Mouse (Mus musculus) retina, postnatal 1 day (tissue): Measurements from ENCODE around the gene Zfp738.
"Not testable (repeated sequence)": the region's sequence is repeated elsewhere in the genome, so short reads cannot be mapped to it uniquely, and the experiment has no call there.

ENCODE experiments used
- DNase-seq: peaks from one replicate; pipeline ENCODE4 v3.0.0-alpha.2; 2012

Gene Zfp738

GRCm38 (mm10) chr13:67686971-67687370, at the start of gene Zfp738:
TSS of gene Zfp738 (minus strand) at chr13:67687071.
- DNase-seq, result no peak

GRCm38 (mm10) chr13:67734391-67734790, 47.5 kb upstream of the Zfp738 start:
- not testable (repeated sequence) for DNase-seq

GRCm38 (mm10) chr13:67729441-67729840, 42.6 kb upstream of the Zfp738 start:
- DNase-seq, result peak; percentile 33

GRCm38 (mm10) chr13:67728641-67729318, 41.9 kb upstream of the Zfp738 start, which contains the start of gene Zfp65:
TSS of gene Zfp65 (minus strand) at chr13:67729173.
- DNase-seq, result peak; percentile 82

GRCm38 (mm10) chr13:67728106-67728505, 41.2 kb upstream of the Zfp738 start:
- DNase-seq, result peak; percentile 27

- DNase-seq, result peak; percentile 80
Measured at GRCm38 (mm10) chr13:67725331-67725730, 38.5 kb upstream of the Zfp738 start.

GRCm38 (mm10) chr13:67723848-67724479, 37.1 kb upstream of the Zfp738 start:
- DNase-seq, result peak; percentile 96

- not testable (repeated sequence) for DNase-seq
Measured at GRCm38 (mm10) chr13:67683841-67684240, 3.0 kb downstream of the Zfp738 start.

GRCm38 (mm10) chr13:67682959-67683735, 3.7 kb downstream of the Zfp738 start:
- DNase-seq, result peak; percentile 95

GRCm38 (mm10) chr13:67674902-67675301, 12.0 kb downstream of the Zfp738 start:
- no peak for DNase-seq

GRCm38 (mm10) chr13:67652496-67652895, 34.4 kb downstream of the Zfp738 start:
- DNase-seq, result no peak

GRCm38 (mm10) chr13:67637294-67638007, 49.4 kb downstream of the Zfp738 start, which contains the start of the genes Gm49345 and Zfp729a:
TSS of gene Gm49345 (minus strand) at chr13:67637769.
TSS of gene Zfp729a (minus strand) at chr13:67637791.
- peak; percentile 96 for DNase-seq

- DNase-seq, result no peak
Measured at GRCm38 (mm10) chr13:67610108-67610507, 76.8 kb downstream of the Zfp738 start.

GRCm38 (mm10) chr13:67609066-67609876, 77.6 kb downstream of the Zfp738 start, which contains the start of gene Zfp729b:
TSS of gene Zfp729b (minus strand) at chr13:67609707.
- DNase-seq, result peak; percentile 95
